Mouse (Mus musculus) megakaryocyte progenitor cell, adult 5-6 weeks (primary cell): Measurements from ENCODE around the gene Aff4. TPM values are rescaled to one million over a fixed set of nuclear protein-coding genes. Genes with fewer than 3 reads are reported as not detected.

Source experiments
- ATAC-seq: replicated peaks from 2 replicates; pipeline ENCODE4 v1.8.0; 2016; ENCODE audit warnings: mild to moderate bottlenecking, moderate TSS enrichment, inconsistent platforms; ENCODE audit not compliant: poor library complexity
- total RNA-seq, 2 experiments: library from RNA; stranded (forward) in 1 of 2; stranded (reverse) in 1 of 2; fragments of 157-497, 149-512 nt in 1 of 2; fragments of 200-1000 nt in 1 of 2; gene quantifications; 2 replicates each; pipeline versions ENCODE4 v1.2.3 to v1.2.4; 2015 to 2017

The Aff4 gene
- total RNA-seq, 2 experiments from 2014 or later, result 49.6 to 57.9 TPM

DNA sequence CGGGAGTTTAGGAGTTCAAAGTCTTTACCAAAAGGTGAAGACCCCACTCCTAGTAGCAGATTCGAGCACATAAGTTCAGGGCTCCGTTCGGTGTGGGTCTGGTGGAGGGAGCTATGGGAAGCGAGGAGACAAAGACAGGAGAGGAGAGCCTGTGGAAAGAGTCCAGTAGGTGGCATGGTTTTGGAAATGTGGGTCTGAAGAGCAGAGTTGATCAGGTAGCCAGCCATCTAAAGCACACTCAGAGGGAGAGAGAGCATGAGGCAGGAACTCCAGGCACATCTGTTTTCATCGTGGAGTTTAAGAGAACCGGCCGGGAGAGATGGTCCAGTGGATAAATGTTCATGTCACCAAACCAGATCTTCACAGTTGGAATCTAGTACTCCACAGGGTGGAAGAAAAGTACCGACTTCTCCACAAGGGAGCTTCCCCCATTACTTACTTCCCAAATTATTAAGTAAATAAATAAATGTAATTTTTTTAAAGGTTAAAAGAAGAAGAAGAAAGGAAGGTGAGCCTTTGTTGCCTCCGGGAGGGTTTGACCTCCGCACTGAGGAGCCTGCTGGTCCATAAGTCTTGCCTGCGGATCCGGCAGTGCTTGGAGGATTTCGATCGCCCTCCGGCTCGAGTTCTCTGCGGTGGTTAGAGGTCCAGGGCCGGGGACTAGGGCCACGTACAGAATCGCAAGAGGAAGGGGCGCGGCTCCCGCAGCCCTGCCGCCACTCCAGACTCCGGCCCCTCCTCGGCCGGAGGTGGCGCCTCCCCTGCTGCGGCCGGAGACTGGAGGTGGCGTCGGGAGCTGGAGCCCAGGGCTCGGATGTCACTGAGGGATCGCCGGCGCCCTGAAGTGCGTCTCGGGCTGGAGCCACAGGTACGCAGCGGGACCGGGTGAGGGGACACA lies 106.1 kb downstream of the Aff4 start, which contains the start of the genes Gm10447 and Shroom1:
Gene Gm10447, minus strand, starts transcription at position 637 of the 898 bp plus-strand sequence.
Gene Shroom1, plus strand, starts transcription at position 732 of the 898 bp plus-strand sequence.
- ATAC-seq, result peak; percentile 61

DNA sequence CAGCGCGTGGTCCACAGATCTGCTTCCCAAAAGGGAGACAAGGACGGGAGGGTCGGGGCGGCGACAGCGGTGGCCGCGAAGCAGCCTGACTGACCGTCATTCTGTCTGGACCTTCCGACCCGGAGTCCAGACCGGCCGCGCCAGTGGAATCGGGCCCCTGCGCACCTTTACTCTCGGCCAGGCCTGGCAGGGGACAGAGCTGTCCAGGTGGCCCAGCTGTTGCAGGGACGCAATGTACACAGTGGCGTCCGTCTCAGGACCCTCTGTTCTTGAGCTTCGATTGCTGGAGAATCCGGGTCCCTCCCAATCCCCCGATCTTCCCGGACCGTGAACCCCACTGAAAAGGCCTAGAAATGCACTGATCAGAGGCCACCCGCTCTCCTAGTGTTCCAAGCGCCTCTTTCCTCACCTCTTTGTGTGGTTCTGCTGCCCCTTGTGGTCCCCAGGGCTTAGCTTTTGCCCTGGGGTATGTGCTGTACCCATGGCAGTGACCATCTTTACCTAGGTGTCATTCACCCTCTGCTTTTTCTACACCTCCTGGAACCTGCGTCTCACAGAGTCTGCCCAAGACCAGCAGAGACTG lies 106.8 kb downstream of the Aff4 start:
- ATAC-seq, result no peak

DNA sequence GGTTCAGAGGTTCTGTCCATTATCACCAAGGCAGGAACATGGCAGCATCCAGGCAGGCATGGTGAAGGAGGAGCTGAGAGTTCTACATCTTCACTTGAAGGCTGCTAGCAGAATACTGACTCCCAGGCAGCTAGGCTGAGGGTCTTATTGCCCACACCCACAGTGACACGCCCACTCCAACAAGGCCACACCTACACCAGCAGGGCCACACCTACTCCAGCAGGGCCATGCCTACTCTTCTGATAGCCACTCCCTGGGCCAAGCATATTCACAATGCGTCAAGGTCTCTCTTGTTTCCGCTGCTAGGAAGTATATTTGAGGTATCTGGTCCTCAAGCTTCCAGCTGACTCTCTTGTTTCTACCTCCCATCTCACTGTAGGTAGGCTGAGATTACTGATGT lies 108.4 kb downstream of the Aff4 start:
- no peak for ATAC-seq

DNA sequence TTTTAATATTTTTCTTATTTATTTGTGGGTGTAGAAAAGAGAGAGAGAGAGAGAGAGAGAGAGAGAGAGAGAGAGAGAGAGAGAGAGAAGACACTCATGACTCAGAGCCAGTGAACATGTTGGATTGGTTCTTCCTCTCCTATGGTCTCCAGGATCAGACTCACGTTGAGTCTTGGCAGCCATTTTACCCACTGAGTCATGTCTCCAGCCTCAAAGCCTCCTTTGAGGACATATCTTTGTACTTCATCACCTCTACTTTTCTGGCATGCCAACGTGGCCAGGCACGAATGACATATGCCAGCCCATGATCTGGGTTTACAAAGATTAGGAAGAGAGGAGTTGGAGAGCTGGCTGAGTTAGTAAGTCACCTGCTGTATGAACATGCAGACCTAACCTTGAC lies 109.6 kb downstream of the Aff4 start:
- ATAC-seq, result no peak

DNA sequence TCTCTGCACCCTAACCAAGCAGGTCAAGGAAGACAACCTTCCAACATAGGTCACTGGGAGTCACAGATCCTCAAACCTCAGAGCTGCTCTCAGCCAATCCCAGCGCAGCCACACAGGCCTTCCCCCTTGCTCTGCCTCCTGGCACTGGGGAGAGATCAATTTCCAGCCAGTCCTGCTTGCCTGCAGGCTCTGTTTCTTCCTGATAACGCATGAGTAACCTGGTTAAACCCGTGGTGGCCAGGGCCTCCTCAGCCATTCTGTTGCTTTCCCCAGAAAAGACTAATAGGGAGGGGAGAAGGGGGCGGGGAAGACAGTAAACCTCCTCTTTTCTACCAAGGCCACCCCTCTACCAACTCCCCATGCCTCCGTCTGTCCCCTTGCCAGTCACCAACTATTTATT lies 111.1 kb downstream of the Aff4 start:
- ATAC-seq, result peak; percentile 68

DNA sequence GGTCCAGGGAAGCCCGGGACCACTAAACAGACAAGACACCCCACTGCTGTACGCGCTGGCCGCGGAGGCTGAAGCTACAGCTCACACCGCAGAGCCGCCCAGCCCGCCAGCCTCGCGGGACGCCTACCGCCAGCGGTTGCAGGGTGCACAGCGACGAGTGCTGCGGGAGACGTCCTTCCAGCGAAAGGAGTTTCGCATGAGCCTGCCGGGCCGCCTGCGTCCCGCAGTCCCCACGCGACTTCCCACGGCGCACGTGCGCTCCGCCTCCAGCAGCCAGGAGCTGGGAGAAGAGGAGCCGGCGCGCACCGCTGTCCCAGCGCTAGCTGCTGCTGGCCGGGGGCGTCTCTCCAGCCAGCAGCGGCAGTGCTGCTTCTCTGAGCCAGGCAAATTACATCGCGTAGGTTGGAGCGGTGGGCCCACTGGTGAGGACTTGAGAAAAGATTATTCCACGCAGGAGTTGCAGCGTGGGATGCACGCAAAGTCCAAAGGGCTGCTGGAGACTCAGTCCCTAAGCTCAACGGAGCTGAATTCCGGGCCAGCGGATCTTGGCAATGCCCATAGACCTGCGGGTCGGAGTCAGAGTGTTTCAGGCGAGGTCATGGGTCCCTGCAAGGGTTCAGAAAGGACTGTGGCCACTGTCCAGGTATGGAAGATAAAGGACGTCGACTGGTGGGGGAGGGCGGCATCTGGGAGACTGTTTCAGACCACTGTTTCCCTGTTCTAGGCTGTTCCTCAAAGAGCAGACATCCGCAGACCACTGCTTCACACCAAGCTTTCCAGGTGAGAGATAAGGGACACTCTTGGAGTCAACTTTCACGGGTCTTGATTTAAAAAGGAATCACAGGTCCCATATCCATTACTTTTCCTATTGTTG lies 113.2 kb downstream of the Aff4 start:
- 0 out of 2 replicates have a peak, but pooled peaks have one; percentile 7 for ATAC-seq

DNA sequence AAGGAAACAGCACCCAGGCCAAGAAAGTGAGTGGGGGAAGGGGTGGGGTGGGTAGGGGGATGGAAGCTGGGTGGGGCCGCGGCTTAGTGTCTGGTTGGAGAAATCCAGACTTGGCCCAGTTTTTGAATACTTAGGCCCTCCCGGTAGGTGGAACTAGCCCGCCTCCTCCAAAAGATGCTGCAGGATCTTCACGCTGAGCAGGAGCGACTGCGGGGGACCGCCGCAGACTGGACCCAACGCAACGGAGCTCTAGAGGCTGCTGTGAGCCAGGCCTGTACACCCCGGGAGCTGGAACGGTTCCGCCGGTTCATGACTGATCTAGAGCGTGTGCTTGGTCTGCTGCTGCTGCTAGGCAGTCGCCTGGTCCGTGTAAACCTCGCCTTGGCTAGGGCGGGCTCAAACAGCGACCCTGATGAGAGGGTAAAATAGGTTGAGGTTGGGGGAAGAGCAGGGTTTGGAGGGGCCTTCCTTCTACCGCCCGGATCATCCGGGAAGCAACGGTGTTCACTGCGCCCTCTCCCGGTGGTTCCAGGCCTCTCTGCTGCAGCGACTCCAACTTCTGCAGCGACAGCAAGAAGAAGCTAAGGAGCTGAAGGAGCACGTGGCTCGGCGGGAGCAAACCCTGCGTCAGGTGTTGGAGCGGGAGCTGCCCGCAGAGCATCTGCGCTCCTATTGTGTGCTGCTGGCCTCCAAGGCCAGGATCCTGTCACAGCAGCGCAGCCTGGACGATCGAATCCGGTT lies 115.8 kb downstream of the Aff4 start:
- ATAC-seq, result peak; percentile 57

DNA sequence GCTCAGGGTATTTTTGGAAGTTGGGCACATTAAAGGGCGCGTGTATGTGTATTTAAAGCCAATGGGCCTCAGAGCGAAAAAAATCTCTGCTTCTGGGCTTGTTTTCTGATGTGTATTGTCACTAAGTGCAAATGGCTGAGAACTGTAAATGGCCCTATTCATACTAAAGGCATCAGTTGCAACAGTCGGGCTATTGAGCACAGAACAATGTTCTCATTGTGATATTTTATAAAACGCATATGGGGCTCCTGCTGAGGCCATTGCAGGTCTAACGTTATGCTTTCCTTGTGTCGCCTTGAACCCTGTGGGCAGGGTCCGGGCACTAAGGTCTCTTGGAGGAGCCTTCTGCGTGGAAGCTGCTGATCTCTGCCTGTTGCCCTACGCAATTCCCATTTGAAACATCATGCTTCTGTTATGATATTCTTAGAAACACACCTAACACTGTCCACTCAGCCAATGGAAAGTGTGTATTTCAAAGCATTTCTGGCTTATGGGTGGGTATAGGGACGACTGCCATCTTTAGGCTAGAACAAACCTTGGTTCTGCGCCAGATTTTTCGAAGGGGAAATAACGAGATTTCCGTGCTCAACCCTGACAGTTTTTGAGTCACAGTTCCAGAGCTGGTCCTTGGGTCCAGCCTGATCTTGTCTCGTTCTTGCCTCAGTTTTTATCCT lies 118.8 kb downstream of the Aff4 start:
- ATAC-seq, result no peak

DNA sequence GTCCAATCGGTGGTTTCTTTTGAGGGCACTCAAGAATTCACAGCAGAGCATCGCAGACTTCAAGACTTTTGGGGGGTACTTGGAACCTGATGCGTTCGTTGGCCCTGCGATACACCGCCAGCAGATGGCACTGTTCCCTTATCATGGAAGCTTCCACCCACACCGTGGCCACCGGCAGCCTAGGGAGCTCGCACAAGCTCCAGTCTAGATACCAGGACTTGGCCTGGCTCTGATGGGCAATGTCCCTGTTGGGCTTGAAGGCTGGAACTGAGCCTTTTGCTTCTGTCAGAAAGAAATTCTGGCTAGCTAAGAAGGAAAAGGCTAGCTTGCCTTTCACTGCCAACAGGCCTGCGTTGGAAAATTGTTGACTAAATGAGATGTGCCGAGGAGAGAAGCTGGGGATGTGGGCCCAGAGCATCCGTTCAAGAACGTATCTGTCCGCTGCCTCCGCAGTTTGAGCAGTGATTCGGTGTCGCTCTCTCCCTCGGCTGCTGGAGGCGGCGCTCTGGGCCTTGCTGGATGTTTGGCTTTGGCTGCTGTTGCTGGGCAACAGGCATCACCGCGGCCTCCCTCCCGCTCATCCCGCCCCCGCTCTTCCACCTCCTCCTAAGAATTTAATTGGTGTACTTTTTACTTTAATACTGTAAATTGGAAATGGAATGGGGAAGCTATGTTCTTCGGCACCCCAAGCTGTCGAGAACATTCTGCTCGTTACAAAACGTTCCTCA lies 119.5 kb downstream of the Aff4 start, which contains the start of gene Gm9837:
Gene Gm9837, minus strand, starts transcription at position 512 of the 728 bp plus-strand sequence.
- ATAC-seq, result peak; percentile 96

Other genes with a start within 250 kb of the Aff4 start
- 148 and 151 TPM in 2 replicates for gene Hspa4, start 50.4 kb upstream of the Aff4 start, total RNA-seq (2015)
- gene Hspa4, start 50.4 kb upstream of the Aff4 start, total RNA-seq (2017), result 371 and 490 TPM in 2 replicates
- 25.6 and 30.9 TPM in 2 replicates for gene Zcchc10, start 26.2 kb upstream of the Aff4 start, total RNA-seq (2015)
- gene Zcchc10, start 26.2 kb upstream of the Aff4 start, total RNA-seq (2017), result 4.7 and 4.8 TPM in 2 replicates
- not detected in 2 replicates for gene Leap2, start 72.3 kb downstream of the Aff4 start, total RNA-seq (2015)
- gene Leap2, start 72.3 kb downstream of the Aff4 start, total RNA-seq (2017), result not detected in 2 replicates
- gene Uqcrq, start 80.0 kb downstream of the Aff4 start, total RNA-seq (2015), result 194 and 224 TPM in 2 replicates
- gene Uqcrq, start 80.0 kb downstream of the Aff4 start, total RNA-seq (2017), result 30.5 and 42.9 TPM in 2 replicates
- 0.25 and 0.34 TPM in 2 replicates for gene Gdf9, start 80.2 kb downstream of the Aff4 start, total RNA-seq (2015)
- gene Gdf9, start 80.2 kb downstream of the Aff4 start, total RNA-seq (2017), result 2.7 TPM in 1 of 2 replicates, not detected in the other
- not detected in 2 replicates for gene Gm10447, start 106.3 kb downstream of the Aff4 start, total RNA-seq (2015)
- not detected in 2 replicates for gene Gm10447, start 106.3 kb downstream of the Aff4 start, total RNA-seq (2017)
- 0.02 TPM in 1 of 2 replicates, not detected in the other for gene Shroom1, start 106.4 kb downstream of the Aff4 start, total RNA-seq (2015)
- not detected in 2 replicates for gene Shroom1, start 106.4 kb downstream of the Aff4 start, total RNA-seq (2017)
- not detected in 2 replicates for gene Gm9837, start 119.6 kb downstream of the Aff4 start, total RNA-seq (2015)
- not detected in 2 replicates for gene Gm9837, start 119.6 kb downstream of the Aff4 start, total RNA-seq (2017)
- not detected in 2 replicates for gene Gm9945, start 129.3 kb downstream of the Aff4 start, total RNA-seq (2015)
- gene Gm9945, start 129.3 kb downstream of the Aff4 start, total RNA-seq (2017), result not detected in 2 replicates
- 0.73 and 0.79 TPM in 2 replicates for gene Sowaha, start 129.4 kb downstream of the Aff4 start, total RNA-seq (2015)
- gene Sowaha, start 129.4 kb downstream of the Aff4 start, total RNA-seq (2017), result 0.29 and 0.91 TPM in 2 replicates
- 15.5 and 27.3 TPM in 2 replicates for gene Sept8, start 168.4 kb downstream of the Aff4 start, total RNA-seq (2015)
- gene Sept8, start 168.4 kb downstream of the Aff4 start, total RNA-seq (2017), result 11.0 and 24.6 TPM in 2 replicates
- gene Kif3a, start 216.5 kb downstream of the Aff4 start, total RNA-seq (2015), result 3.9 TPM in 2 replicates
- 6.2 and 9.1 TPM in 2 replicates for gene Kif3a, start 216.5 kb downstream of the Aff4 start, total RNA-seq (2017)